Mouse (Mus musculus) heart, postnatal 0 days (tissue): ENCODE data around the gene Gm3633.
"Not testable (repeated sequence)": the region's sequence is repeated elsewhere in the genome, so short reads cannot be mapped to it uniquely, and the experiment has no call there.

Source experiments
- CTCF ChIP-seq: IDR thresholded peaks from 2 replicates; pipeline ENCODE4 v1.5.1; 2016; ENCODE audit warnings: antibody characterized with exemption, control low read depth, low read depth
- EP300 ChIP-seq: IDR thresholded peaks from 2 replicates; pipeline ENCODE4 v1.6.1; 2016; ENCODE audit warnings: antibody characterized with exemption, low read depth

GRCm38 (mm10) chr14:42655638-42656037 lies 13.9 kb upstream of the Gm3633 start, which contains the start of gene Gm10378:
- not testable (repeated sequence) for TF ChIP-seq CTCF, EP300
